Mouse (Mus musculus) liver, embryonic 16.5 days (tissue): Measurements from ENCODE around the gene Golph3l. TPM values are rescaled to one million over a fixed set of nuclear protein-coding genes. Genes with fewer than 3 reads are reported as not detected.
"Not testable (repeated sequence)": the region's sequence is repeated elsewhere in the genome, so short reads cannot be mapped to it uniquely, and the experiment has no call there.

Experiments used
- ATAC-seq: fragments of 200-750 bp; cut with Nextera tagmentation; 2 replicates; pipeline ENCODE4 v1.8.0; 2017; ENCODE audit warnings: low read depth, mild to moderate bottlenecking, moderate number of reproducible peaks, moderate library complexity
- H3K27ac ChIP-seq: fragments of 300-500 bp; sonication (generic); 2 replicates; pipeline ENCODE4 v1.5.1; 2014; ENCODE audit warnings: mild to moderate bottlenecking, low read length
- H3K27me3 ChIP-seq: fragments of 300-500 bp; sonication (generic); 2 replicates; pipeline ENCODE4 v1.6.1; 2014; ENCODE audit warnings: low read depth, low read length, mixed read lengths; ENCODE audit not compliant: control insufficient read depth, insufficient read depth
- H3K36me3 ChIP-seq: fragments of 300-500 bp; sonication (generic); 2 replicates; pipeline ENCODE4 v1.6.1; 2014; ENCODE audit warnings: mild to moderate bottlenecking; ENCODE audit not compliant: control insufficient read depth, insufficient read depth
- H3K4me1 ChIP-seq: fragments of 300-500 bp; sonication (generic); 2 replicates; pipeline ENCODE4 v1.6.1; 2014; ENCODE audit warnings: low read depth, low read length, mixed read lengths; ENCODE audit not compliant: control insufficient read depth
- H3K4me2 ChIP-seq: fragments of 300-500 bp; sonication (generic); 2 replicates; pipeline ENCODE4 v1.6.1; 2014; ENCODE audit warnings: low read depth, low read length, mixed read lengths
- H3K4me3 ChIP-seq: fragments of 300-500 bp; sonication (generic); 2 replicates; pipeline ENCODE4 v1.5.1; 2014; ENCODE audit warnings: low read depth, mild to moderate bottlenecking, low read length
- H3K9ac ChIP-seq: fragments of 300-500 bp; sonication (generic); 2 replicates; pipeline ENCODE4 v1.6.1; 2014; ENCODE audit warnings: low read depth, low read length
- H3K9me3 ChIP-seq: fragments of 300-500 bp; sonication (generic); replicated peaks from 2 replicates; pipeline ENCODE4 v1.6.1; 2016; ENCODE audit warnings: low read length; ENCODE audit not compliant: control insufficient read depth
- WGBS: fragments of 180-500 bp; shearing (Covaris S2); extraction: QIAGEN DNeasy Blood & Tissue Kit; methylation state at CpG from one replicate; pipeline ENCODE4 v1.1.7; 2014; ENCODE audit not compliant: insufficient replicate concordance; 5-methylcytosine and 5-hydroxymethylcytosine counted together
- polyA plus RNA-seq: library from polyadenylated mRNA; unstranded; fragments of >200 nt; fragmentation: Nextera tagmentation; extraction: Ambion mirVana; gene quantifications from 2 replicates; pipeline ENCODE4 v1.2.1, GENCODE M21; 2015

The Golph3l gene
- polyA plus RNA-seq, 1 experiment from 2014 or later: 33.2 TPM

DNA sequence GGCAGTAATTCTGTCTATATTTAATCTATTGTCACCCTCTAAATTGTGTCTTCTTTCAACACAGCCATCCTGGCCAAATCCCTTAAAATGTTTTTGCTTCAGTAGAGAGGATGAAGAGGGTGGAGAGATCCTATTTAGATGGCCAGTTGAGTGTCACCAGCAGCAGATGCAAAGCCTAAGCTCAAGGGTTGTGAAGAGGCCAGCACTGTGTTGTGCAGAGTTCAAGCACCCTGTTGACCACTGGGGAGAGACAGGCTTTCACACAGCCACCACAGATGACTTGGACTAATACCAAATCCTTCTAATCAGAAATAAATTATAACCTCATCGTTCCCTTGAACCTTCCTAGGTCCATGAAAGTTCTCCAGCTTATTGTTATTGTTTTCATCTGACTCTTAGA, 29.8 kb downstream of the Golph3l start:
- WGBS: 88% methylated on average over 1 of the region's 1 CpGs
- peaks cover 45% of the 10 kb centered on the region for H3K36me3 ChIP-seq

DNA sequence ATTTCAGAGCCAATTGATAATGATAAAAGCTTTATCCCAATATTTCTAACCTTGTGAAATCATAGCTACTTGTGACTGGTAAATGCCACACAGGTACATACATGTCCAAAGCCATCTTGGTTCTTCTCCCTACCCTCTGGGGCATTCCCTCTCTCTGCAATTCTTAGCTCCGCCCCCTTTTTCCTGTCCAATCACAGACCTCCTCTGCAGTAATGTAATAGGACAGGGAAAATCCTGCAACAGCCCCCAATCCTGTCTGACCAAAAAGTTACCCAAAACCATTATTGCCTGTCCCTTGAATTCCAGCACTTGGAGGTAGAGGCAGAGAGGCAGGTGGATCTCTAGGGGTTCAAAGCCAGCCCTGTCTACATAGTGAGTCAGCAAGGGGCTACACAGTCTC, 32.5 kb downstream of the Golph3l start:
- no peak overlapping the region for H3K27ac ChIP-seq
- no peaks in the 10 kb centered on the region for H3K9me3 ChIP-seq
- peaks cover 8% of the 10 kb centered on the region for H3K4me1 ChIP-seq
- H3K4me3 ChIP-seq: no peak overlapping the region
- H3K4me2 ChIP-seq: no peak overlapping the region
- ATAC-seq: no peak
- 67% methylated on average over 1 of the region's 1 CpGs for WGBS
- H3K9ac ChIP-seq: no peak overlapping the region
- peaks cover 36% of the 10 kb centered on the region for H3K36me3 ChIP-seq
- no peaks in the 10 kb centered on the region for H3K27me3 ChIP-seq

More for the DNA sequence above, 29.8 kb downstream of the Golph3l start:
- no peaks in the 10 kb centered on the region for H3K4me1 ChIP-seq
- H3K27ac ChIP-seq: no peak overlapping the region
- no peak overlapping the region for H3K4me2 ChIP-seq
- H3K27me3 ChIP-seq: no peaks in the 10 kb centered on the region
- H3K4me3 ChIP-seq: no peak overlapping the region
- H3K9me3 ChIP-seq: no peaks in the 10 kb centered on the region
- H3K9ac ChIP-seq: no peak overlapping the region
- ATAC-seq: no peak

DNA sequence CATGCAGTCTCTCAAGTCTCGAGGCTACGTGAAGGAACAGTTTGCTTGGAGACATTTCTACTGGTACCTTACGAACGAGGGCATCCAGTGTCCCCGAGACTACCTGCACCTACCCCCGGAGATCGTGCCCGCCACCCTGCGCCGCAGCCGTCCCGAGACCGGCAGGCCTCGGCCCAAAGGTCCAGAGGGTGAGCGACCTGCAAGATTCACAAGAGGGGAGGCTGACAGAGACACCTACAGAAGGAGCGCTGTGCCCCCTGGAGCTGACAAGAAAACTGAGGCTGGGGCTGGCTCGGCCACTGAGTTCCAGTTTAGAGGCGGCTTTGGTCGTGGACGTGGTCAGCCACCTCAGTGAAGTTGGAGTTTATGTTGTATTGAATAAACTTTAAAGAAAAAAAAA, 33.7 kb downstream of the Golph3l start:
- 92% methylated on average over 20 of the region's 20 CpGs for WGBS
- Histone ChIP-seq H3K36me3 (peaks cover 35% of the 10 kb centered on the region), H3K4me1 (peaks cover 13% of the 10 kb centered on the region)
- not testable (repeated sequence) for ATAC-seq, H3K4me2 ChIP-seq, H3K4me3 ChIP-seq, H3K9ac ChIP-seq, H3K9me3 ChIP-seq, H3K27me3 ChIP-seq, H3K27ac ChIP-seq

DNA sequence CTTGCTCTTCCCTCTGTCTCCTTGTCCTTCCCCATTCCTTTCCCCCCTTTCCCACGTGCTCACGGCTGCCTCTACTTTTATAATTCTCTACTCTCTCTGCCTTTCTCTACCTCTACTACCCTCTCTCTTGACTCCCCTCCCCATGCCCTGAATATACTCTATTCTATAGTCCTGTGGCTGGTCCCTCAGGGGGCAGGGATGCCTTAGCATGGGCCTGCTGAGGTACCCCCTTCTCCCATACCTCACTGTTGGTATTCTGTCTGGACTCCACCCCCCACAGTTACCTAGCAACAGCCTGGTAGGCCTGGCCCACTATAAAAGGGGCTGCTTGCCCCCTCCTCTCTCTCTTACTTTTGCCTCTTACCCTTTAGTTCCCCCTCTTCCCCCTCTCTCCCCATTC, 34.8 kb downstream of the Golph3l start:
- 66% methylated on average over 2 of the region's 2 CpGs for WGBS
- H3K36me3 ChIP-seq: peaks cover 36% of the 10 kb centered on the region
- H3K27ac ChIP-seq: no peak overlapping the region
- peaks cover 13% of the 10 kb centered on the region for H3K4me1 ChIP-seq
- no peak overlapping the region for H3K4me3 ChIP-seq
- H3K4me2 ChIP-seq: no peak overlapping the region
- no peaks in the 10 kb centered on the region for H3K27me3 ChIP-seq
- H3K9me3 ChIP-seq: no peaks in the 10 kb centered on the region
- no peak for ATAC-seq
- H3K9ac ChIP-seq: no peak overlapping the region

DNA sequence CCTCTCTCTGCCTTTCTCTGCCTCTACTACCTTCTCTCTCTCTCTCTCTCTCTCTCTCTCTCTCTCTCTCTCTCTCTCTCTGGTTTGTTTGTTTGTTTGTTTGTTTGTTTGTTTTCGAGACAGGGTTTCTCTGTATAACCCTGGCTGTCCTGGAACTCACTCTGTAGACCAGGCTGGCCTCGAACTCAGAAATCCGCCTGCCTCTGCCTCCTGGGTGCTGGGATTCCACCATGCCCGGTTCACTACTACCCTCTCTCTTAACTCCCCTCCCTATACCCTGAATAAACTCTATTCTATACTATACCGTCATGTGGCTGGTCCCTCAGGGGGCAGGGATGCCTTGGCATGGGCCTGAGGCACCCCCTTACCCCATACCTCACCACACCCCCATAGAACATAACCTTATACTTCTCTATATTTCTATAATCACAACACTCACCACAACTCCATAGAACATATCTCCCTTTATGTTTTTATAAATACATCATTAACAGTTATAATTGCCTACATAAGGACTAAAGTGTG, 35.3 kb downstream of the Golph3l start:
- H3K4me2 ChIP-seq: peak overlapping the region; percentile 87
- peak overlapping the region; percentile 92 for H3K27ac ChIP-seq
- not testable (repeated sequence) for ATAC-seq, H3K27me3 ChIP-seq, H3K9me3 ChIP-seq
- peaks cover 13% of the 10 kb centered on the region for H3K4me1 ChIP-seq
- H3K4me3 ChIP-seq: peak overlapping the region; percentile 89
- peaks cover 40% of the 10 kb centered on the region for H3K36me3 ChIP-seq
- H3K9ac ChIP-seq: peak overlapping the region; percentile 76
- WGBS: 57% methylated on average over 5 of the region's 5 CpGs

DNA sequence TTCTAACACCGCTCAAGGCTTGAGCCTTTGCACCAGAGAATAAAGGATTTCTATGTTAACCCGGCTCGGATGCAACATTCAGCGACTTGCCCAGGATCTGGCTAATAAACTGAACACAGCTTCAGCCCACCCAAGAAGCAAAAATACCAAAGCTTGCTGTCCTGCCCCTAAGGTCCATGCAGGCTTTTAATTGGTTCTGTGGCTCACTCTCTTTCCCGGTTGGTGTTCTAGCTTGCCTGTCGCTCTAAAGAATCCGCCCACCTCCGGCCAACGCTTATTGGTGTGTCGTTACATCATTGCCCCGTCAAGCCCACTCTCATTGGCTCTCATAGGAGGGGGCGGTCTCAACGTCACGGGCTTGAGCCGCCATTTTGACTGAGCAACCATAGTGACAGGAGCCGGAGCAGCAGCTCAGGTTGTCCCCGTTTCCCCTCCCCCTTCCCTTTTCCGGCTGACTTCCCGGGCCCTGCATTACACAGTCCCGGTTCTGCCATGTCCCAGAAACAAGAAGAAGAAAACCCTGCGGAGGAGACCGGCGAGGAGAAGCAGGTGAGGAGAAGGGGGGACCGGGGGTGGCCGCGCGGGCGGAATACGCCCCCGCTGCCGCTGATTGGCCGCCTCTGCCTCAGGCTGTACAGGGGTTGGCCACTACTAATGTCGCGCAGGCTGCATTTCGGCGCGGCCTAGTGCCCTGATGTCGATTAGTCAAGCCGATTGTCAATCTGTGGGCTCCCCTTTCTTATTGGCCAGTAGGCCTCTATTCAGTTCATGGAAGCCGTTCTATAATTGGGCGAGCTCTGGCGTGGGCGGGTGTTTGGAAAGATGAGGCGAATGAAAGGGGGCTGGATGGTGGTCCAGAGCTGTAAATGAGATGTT, 36.1 kb downstream of the Golph3l start, which contains the start of gene Ensa:
TSS of gene Ensa (plus strand) at position 366 of the 876 bp plus-strand sequence.
- Histone ChIP-seq H3K36me3 (peaks cover 40% of the 10 kb centered on the region), H3K9me3 (no peaks in the 10 kb centered on the region), H3K4me2 (peak within 1 kb of the TSS; percentile 87), H3K4me3 (peak within 1 kb of the TSS; percentile 89), H3K27me3 (no peaks in the 10 kb centered on the region), H3K4me1 (peaks cover 13% of the 10 kb centered on the region), H3K9ac (peak within 1 kb of the TSS; percentile 92), H3K27ac (peak within 1 kb of the TSS; percentile 93)
- ATAC-seq: peak; percentile 94
- WGBS: under 1% methylated on average over 44 of the region's 44 CpGs

DNA sequence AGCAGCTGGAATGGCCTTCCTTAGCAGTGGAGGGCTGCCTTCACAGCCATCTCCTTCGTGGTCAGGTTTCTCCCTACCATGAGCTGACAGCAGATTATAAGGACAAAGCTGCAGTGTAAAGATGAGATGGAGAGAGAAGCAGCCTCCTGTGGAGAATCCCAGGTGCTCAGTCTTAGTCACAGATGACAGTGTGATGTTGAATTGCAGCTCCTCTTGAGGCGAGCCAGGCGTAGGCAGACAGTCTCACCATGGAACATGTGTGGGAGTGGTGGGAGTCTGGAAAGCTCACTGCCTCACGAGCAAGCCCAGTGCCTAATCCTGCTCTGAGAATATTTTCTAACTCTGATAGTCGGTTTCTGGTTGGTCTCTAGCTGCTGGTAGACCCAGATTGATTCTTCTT, 39.0 kb downstream of the Golph3l start:
- no peak overlapping the region for H3K4me2 ChIP-seq
- WGBS: 82% methylated on average over 5 of the region's 5 CpGs
- H3K4me1 ChIP-seq: peaks cover 17% of the 10 kb centered on the region
- ATAC-seq: no peak
- peaks cover 60% of the 10 kb centered on the region for H3K36me3 ChIP-seq
- H3K4me3 ChIP-seq: no peak overlapping the region
- no peak overlapping the region for H3K27ac ChIP-seq
- no peaks in the 10 kb centered on the region for H3K27me3 ChIP-seq
- H3K9ac ChIP-seq: no peak overlapping the region
- no peaks in the 10 kb centered on the region for H3K9me3 ChIP-seq

DNA sequence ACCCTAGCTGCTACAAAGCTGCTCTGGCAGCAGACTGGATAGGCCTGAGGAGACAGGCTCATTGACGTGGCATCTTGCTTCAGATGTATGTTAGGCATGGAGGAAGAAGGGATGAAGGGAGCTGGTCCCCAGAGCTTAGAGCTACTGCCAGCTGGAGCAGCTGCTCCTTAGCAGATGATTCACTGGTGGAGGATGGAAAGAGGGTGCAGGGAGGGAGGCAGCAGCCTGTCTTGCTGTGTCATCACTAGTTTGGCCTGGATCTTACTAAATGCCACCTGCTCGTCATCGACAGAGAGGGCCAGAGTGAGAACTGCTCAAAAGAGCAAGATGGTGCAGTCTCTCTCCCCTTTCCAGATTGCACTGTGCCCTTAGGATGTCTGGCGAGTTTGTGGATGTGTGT, 41.0 kb downstream of the Golph3l start:
- Histone ChIP-seq H3K27me3 (no peaks in the 10 kb centered on the region), H3K9ac (no peak overlapping the region), H3K36me3 (peaks cover 69% of the 10 kb centered on the region), H3K4me2 (no peak overlapping the region), H3K27ac (no peak overlapping the region), H3K9me3 (no peaks in the 10 kb centered on the region), H3K4me1 (peaks cover 15% of the 10 kb centered on the region), H3K4me3 (no peak overlapping the region)
- WGBS: 91% methylated on average over 4 of the region's 4 CpGs
- no peak for ATAC-seq

DNA sequence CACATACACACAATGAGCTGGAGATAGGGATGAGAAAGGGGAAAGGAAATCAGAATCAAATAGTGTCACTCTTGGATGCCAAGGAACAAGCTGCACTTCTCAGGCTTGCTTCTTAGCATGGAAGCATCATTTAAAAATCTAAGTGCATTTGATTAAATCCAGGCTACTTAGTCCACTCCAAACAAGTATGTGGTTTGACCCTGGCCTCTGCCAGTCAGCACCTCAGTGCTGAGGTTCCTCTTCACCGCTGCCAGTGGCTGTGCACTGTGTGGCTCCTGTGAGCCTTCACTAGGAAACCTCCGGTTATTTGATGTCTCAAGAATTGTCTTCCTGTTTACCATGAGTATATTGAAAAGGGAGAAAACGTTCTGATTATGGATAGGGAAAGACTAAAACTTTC, 42.1 kb downstream of the Golph3l start:
- WGBS: 64% methylated on average over 3 of the region's 3 CpGs
- Histone ChIP-seq H3K4me3 (no peak overlapping the region), H3K9me3 (no peaks in the 10 kb centered on the region), H3K27me3 (no peaks in the 10 kb centered on the region), H3K4me1 (peaks cover 21% of the 10 kb centered on the region), H3K27ac (no peak overlapping the region), H3K36me3 (peaks cover 77% of the 10 kb centered on the region), H3K9ac (no peak overlapping the region), H3K4me2 (no peak overlapping the region)
- no peak for ATAC-seq
